Mouse (Mus musculus): ENCODE data around the gene Ccdc194.

Ccdc194 gene

GRCm38 (mm10) chr8:71552770-71553169 lies 27.3 kb upstream of the Ccdc194 start:
- DNase-seq, result no peak

- DNase-seq, result no peak
Observed at GRCm38 (mm10) chr8:71550754-71551153, 25.2 kb upstream of the Ccdc194 start.

GRCm38 (mm10) chr8:71547590-71547989 lies 22.1 kb upstream of the Ccdc194 start:
- DNase-seq, result no peak

GRCm38 (mm10) chr8:71545053-71545452 lies 19.5 kb upstream of the Ccdc194 start:
- no peak for DNase-seq

- no peak for DNase-seq
Observed at GRCm38 (mm10) chr8:71543755-71544154, 18.2 kb upstream of the Ccdc194 start.

- DNase-seq, result peak; percentile 99
Observed at GRCm38 (mm10) chr8:71542632-71543343, 17.3 kb upstream of the Ccdc194 start, which contains the start of gene Mvb12a. Gene Mvb12a, plus strand, starts transcription at chr8:71542922.

- DNase-seq, result peak; percentile 95
Observed at GRCm38 (mm10) chr8:71537028-71537867, 11.7 kb upstream of the Ccdc194 start, which contains the start of gene Bst2. Gene Bst2, minus strand, starts transcription at chr8:71537456.

- DNase-seq, result no peak
Observed at GRCm38 (mm10) chr8:71535663-71536062, 10.2 kb upstream of the Ccdc194 start.

GRCm38 (mm10) chr8:71534263-71534810 lies 8.8 kb upstream of the Ccdc194 start:
- no peak for DNase-seq

- DNase-seq, result peak; percentile 52
Observed at GRCm38 (mm10) chr8:71530735-71531467, 5.4 kb upstream of the Ccdc194 start.

- peak; percentile 49 for DNase-seq
Observed at GRCm38 (mm10) chr8:71528362-71529073, 3.0 kb upstream of the Ccdc194 start.

GRCm38 (mm10) chr8:71527162-71527870 lies 1.8 kb upstream of the Ccdc194 start:
- DNase-seq, result no peak

GRCm38 (mm10) chr8:71526272-71526671 lies 761 bp upstream of the Ccdc194 start:
- DNase-seq, result no peak

- DNase-seq, result peak; percentile 95
Observed at GRCm38 (mm10) chr8:71521634-71522033, 3.9 kb downstream of the Ccdc194 start.

- peak; percentile 76 for DNase-seq
Observed at GRCm38 (mm10) chr8:71519037-71519825, 6.3 kb downstream of the Ccdc194 start.

GRCm38 (mm10) chr8:71516786-71517185 lies 8.7 kb downstream of the Ccdc194 start:
- DNase-seq, result peak; percentile 69

- no peak for DNase-seq
Observed at GRCm38 (mm10) chr8:71515043-71515442, 10.5 kb downstream of the Ccdc194 start.

- DNase-seq, result no peak
Observed at GRCm38 (mm10) chr8:71513018-71513754, 12.3 kb downstream of the Ccdc194 start.

GRCm38 (mm10) chr8:71511644-71512043 lies 13.9 kb downstream of the Ccdc194 start, which contains the start of gene Plvap:
Gene Plvap, minus strand, starts transcription at chr8:71511752.
- DNase-seq, result peak; percentile 60

GRCm38 (mm10) chr8:71509316-71509715 lies 16.2 kb downstream of the Ccdc194 start:
- no peak for DNase-seq
